Mouse (Mus musculus) small intestine, adult 2 months (tissue): ENCODE results near the gene Nucb1.

Experiments
- CTCF ChIP-seq: fragments of 200-500 bp; IDR thresholded peaks from 2 replicates; pipeline ENCODE4 v1.5.1; 2012; ENCODE audit warnings: low read depth, mild to moderate bottlenecking, control low read depth, inconsistent platforms, low read length, moderate library complexity, mixed read lengths; ENCODE audit not compliant: insufficient replicate concordance, insufficient read length; ENCODE audit errors: extremely low read depth
- POLR2A ChIP-seq: fragments of 200-500 bp; IDR thresholded peaks from 2 replicates; pipeline ENCODE4 v1.6.1; 2012; ENCODE audit warnings: low read depth, mild to moderate bottlenecking, control low read depth, inconsistent platforms, low read length, moderate library complexity

DNA sequence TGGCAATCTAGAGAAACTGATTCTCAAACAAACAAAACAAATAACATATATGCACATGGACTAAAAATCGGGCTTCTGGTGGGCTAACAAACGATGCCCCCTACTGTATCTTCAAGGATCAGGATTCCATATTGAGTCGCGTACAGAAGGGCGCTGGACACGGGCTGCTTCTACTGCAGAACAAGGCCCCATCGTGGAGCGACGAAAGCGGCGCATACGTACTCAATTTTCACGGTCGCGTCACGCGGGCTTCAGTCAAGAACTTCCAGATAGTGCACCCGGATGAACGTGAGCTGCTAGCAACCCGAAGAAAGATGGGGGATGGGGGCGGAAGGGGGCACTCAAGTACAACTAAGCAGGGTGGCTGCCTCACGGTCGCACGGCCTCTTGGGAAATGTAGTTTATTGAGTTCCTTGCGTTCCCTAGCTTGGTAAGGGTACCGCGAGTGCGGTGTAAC lies 11.6 kb upstream of the Nucb1 start:
- TF ChIP-seq POLR2A (no peak; the same call in 1 of the 2 replicates), CTCF (peak; percentile 27; the same call in 1 of the 2 replicates)
